Mouse (Mus musculus) embryonic fibroblast, embryonic 13.5 days (primary cell): ENCODE results near the gene Tox2.

ENCODE experiments used
- CTCF ChIP-seq: IDR thresholded peaks from 2 replicates; pipeline ENCODE4 v1.5.1; 2011; ENCODE audit warnings: mild to moderate bottlenecking, control low read depth, low read length, moderate library complexity, borderline replicate concordance; ENCODE audit not compliant: insufficient read depth
- POLR2A ChIP-seq: IDR thresholded peaks from 2 replicates; pipeline ENCODE4 v1.6.1; 2011; ENCODE audit warnings: low read depth, mild to moderate bottlenecking, control low read depth, low read length, moderate library complexity

GRCm38 (mm10) chr2:163356113-163356840 lies 153.4 kb downstream of the Tox2 start:
- TF ChIP-seq CTCF = no peak
- TF ChIP-seq POLR2A = no peak
